Mouse (Mus musculus) large intestine, adult 2 months (tissue): ENCODE results near the gene Ttc13. TPM values are rescaled to one million over a fixed set of nuclear protein-coding genes. Genes with fewer than 3 reads are reported as not detected.

Experiments used
- DNase-seq: peaks from one replicate; pipeline ENCODE4 v3.0.0-alpha.2; 2012; ENCODE audit warnings: low read depth, low spot score
- WGBS: fragments of 180-500 bp; shearing (Covaris S2); methylation state at CpG from one replicate; pipeline ENCODE4 v1.1.7; 2018; 5-methylcytosine and 5-hydroxymethylcytosine counted together
- polyA plus RNA-seq: library from polyadenylated mRNA; depleted of rRNA; stranded (reverse); fragments of >200 nt; gene quantifications from 2 replicates; pipeline ENCODE4 v1.2.3, GENCODE M21; 2012

Ttc13 gene
- polyA plus RNA-seq, 1 experiment = 13.6 TPM

GRCm38 (mm10) chr8:124713207-124713606 lies 8.6 kb downstream of the Ttc13 start:
- 93% methylated on average over 6 of the region's 6 CpGs for WGBS
- DNase-seq = no peak

- DNase-seq = no peak
- WGBS = 78% methylated on average over 8 of the region's 8 CpGs
Measured at GRCm38 (mm10) chr8:124705823-124706222, 16.0 kb downstream of the Ttc13 start.

GRCm38 (mm10) chr8:124704376-124704775 lies 17.4 kb downstream of the Ttc13 start:
- no peak for DNase-seq
- 83% methylated on average over 4 of the region's 4 CpGs for WGBS

- DNase-seq = no peak
- WGBS = 62% methylated on average over 4 of the region's 4 CpGs
Measured at GRCm38 (mm10) chr8:124703526-124703925, 18.3 kb downstream of the Ttc13 start.

GRCm38 (mm10) chr8:124702183-124702582 lies 19.6 kb downstream of the Ttc13 start:
- no peak for DNase-seq
- WGBS = 66% methylated on average over 3 of the region's 3 CpGs

- no peak for DNase-seq
- WGBS = 40% methylated on average over 9 of the region's 9 CpGs
Measured at GRCm38 (mm10) chr8:124701023-124701422, 20.8 kb downstream of the Ttc13 start.

- WGBS = 91% methylated on average over 5 of the region's 5 CpGs
- no peak for DNase-seq
Measured at GRCm38 (mm10) chr8:124700271-124700670, 21.5 kb downstream of the Ttc13 start.

- peak; percentile 7 for DNase-seq
- WGBS = 70% methylated on average over 22 of the region's 22 CpGs
Measured at GRCm38 (mm10) chr8:124695424-124696100, 26.2 kb downstream of the Ttc13 start.

GRCm38 (mm10) chr8:124691706-124692105 lies 30.1 kb downstream of the Ttc13 start:
- 95% methylated on average over 4 of the region's 4 CpGs for WGBS
- no peak for DNase-seq

- no peak for DNase-seq
- WGBS = 89% methylated on average over 13 of the region's 13 CpGs
Measured at GRCm38 (mm10) chr8:124688899-124689298, 32.9 kb downstream of the Ttc13 start.

GRCm38 (mm10) chr8:124682218-124682617 lies 39.6 kb downstream of the Ttc13 start:
- WGBS = 92% methylated on average over 10 of the region's 10 CpGs
- DNase-seq = no peak

GRCm38 (mm10) chr8:124681792-124682157 lies 40.0 kb downstream of the Ttc13 start:
- no peak for DNase-seq
- WGBS = 81% methylated on average over 10 of the region's 10 CpGs

GRCm38 (mm10) chr8:124681077-124681791 lies 40.5 kb downstream of the Ttc13 start:
- DNase-seq = no peak
- 86% methylated on average over 10 of the region's 10 CpGs for WGBS

- 91% methylated on average over 13 of the region's 13 CpGs for WGBS
- no peak for DNase-seq
Measured at GRCm38 (mm10) chr8:124678246-124678645, 43.5 kb downstream of the Ttc13 start.

GRCm38 (mm10) chr8:124677486-124677885 lies 44.3 kb downstream of the Ttc13 start:
- 45% methylated on average over 12 of the region's 12 CpGs for WGBS
- no peak for DNase-seq

- DNase-seq = no peak
- WGBS = 94% methylated on average over 7 of the region's 7 CpGs
Measured at GRCm38 (mm10) chr8:124677078-124677477, 44.7 kb downstream of the Ttc13 start.

- DNase-seq = no peak
- WGBS = 92% methylated on average over 4 of the region's 4 CpGs
Measured at GRCm38 (mm10) chr8:124676661-124677060, 45.1 kb downstream of the Ttc13 start.

GRCm38 (mm10) chr8:124672345-124672744 lies 49.4 kb downstream of the Ttc13 start:
- WGBS = 96% methylated on average over 2 of the region's 2 CpGs

GRCm38 (mm10) chr8:124668798-124669197 lies 53.0 kb downstream of the Ttc13 start:
- WGBS = 70% methylated on average over 3 of the region's 3 CpGs
- no peak for DNase-seq

More at GRCm38 (mm10) chr8:124672345-124672744, 49.4 kb downstream of the Ttc13 start:
- DNase-seq = no peak

GRCm38 (mm10) chr8:124664414-124664813 lies 57.4 kb downstream of the Ttc13 start:
- no peak for DNase-seq
- WGBS = 71% methylated on average over 3 of the region's 3 CpGs

GRCm38 (mm10) chr8:124663874-124664230 lies 57.9 kb downstream of the Ttc13 start:
- DNase-seq = no peak
- WGBS = 53% methylated on average over 4 of the region's 4 CpGs
